Mouse (Mus musculus) cerebellum, postnatal 36 days (tissue): ENCODE measurements around the gene Zfp950.
"Not testable (repeated sequence)": the region's sequence is repeated elsewhere in the genome, so short reads cannot be mapped to it uniquely, and the experiment has no call there.

Experiments used
- DNase-seq, 2 experiments: peaks; one replicate each; pipeline ENCODE4 v3.0.0; 2021 to 2022; ENCODE audit warnings: mixed read lengths in 2 of 2

Zfp950 gene

DNA sequence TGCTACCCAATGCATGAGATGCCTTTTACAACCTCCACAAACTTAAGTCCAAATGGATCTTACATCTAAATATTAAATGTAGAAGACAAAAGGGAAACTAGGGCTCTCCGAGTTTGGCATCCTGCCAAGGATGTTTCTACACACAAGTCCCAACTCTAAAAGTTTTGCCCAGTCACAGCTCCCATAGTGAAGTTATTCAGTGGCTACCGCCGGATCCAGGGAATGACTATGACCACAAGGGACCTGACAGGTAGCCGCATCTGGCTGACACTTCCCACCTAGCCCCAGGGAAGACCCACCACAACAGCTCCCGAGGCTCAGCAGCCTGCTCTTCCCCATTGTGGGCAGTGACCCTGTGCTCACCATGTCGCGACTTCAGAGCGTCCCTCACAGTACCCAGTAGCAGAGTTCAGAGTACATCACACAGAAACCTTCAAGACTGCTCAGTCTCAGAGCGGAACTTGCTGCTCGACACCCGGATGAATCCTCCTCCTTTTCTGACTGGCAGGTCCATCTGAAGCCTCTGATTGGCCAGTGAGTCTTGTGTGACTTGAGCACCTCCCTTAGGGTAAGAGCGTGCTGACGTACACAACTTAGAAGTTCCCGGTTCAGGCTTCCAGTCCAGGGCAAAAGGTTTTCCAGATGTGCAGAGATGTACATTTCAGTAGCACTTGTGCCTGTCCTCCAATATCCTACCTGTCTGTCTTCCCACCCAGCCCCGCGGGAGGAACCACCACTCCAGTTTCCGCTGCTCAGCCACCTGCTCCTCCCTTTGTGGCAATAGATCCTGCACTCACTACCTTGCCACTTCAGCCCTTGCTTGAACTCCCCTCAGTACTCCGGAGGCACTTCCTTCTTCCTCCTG, at the start of gene Zfp950:
TSS of gene Zfp950 (minus strand) at position 499 of the 865 bp plus-strand sequence.
- DNase-seq: peak; percentile 76 to 78

DNA sequence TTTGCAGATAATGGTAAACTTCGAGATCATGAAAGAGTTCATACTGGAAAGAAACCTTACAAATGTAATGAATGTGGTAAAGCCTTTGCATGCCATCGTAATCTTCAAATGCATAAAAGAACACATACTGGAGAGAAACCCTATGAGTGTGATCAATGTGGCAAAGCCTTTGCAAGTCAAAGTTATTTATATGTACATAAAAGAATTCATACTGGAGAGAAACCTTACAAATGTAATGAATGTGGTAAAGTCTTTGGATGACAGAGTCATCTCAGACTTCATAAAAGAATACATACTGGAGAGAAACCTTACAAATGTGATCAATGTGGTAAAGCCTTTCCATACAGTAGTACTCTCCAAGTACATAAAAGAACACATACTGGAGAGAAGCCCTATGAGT, 43.0 kb upstream of the Zfp950 start, which contains the start of gene Gm6020:
TSS of gene Gm6020 (plus strand) at position 301 of the 400 bp plus-strand sequence.
- not testable (repeated sequence) for DNase-seq

DNA sequence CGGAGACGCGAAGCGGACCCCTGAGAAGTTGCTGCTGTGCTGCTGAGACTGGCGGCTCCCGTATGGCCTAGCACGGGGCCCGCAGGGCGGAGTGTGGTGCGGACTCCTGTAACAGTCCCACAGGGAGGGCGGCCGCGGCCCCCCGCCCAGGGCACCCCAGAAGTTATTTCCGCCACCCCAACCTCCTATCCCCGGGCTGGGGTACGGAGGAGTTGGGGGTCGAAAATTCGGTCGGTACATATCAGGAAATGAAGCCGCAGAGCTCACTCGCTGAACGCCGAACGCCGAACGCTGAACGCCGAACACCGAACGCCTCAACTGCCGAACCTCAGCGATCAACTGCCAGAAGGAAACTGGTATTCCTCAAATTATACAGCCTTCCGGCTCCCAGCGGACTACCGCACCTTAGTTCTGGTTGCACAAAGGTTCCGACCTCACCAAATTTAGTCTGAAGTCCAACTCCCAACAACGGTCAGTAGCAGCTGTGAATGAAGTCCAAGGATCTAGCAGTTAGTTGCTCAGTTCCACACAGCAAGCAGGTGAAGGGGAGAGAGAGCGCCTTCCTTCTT, 35.2 kb upstream of the Zfp950 start, which contains the start of gene Gm7102:
TSS of gene Gm7102 (minus strand) at position 554 of the 569 bp plus-strand sequence.
- no peak for DNase-seq

DNA sequence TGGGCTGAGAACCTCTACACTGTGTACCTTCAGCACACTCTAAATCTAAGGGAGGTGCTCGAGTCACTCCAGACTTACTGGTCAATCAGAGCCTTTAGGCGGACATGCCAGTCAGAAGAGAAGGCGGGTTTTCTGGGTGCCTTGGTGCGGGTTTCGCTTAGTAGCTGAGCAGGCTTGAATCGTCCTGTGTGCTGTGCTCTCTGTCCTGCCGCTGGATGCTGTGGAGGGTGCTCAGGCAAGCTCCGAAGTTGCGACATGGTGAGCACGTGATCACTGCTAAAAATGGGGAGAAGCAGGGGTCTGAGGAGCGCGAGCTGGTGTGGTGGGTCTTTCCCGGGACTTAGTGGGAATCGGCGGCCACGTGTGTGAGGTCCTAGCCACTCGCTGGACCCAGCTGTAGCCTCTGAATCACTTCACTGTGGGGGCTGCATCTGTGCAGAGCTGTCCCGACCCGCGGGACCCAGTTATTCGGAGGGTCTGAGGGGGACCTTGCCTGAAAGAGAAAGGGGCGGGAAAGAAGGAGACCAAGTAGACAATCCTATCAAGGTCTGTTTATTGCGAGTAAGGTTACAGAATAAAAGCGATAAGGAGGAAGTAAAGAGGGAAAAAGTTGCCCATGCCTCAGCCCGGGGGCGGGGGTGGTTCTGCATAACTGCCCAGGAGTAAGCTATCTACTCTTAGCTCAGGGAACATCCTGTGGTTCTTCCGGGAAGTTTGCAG, 11.2 kb upstream of the Zfp950 start:
- DNase-seq: no peak

DNA sequence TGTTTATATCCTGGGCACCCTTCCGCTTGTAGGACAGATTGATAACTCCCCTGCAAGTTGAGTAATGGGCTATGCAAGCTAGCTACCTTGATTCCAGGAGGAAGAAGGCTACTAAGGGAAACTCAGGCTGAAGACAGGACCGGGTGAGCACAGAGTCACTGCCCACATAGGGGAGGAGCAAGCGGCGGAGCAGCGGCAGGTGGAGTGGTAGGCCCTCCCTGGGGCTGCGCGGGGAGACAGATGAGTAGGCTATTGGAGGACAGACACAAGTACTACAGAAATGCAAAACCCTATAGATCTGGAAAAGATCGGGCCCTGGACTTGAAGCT, 10.7 kb upstream of the Zfp950 start:
- DNase-seq: peak in 1 of 2 experiments; percentile 3

DNA sequence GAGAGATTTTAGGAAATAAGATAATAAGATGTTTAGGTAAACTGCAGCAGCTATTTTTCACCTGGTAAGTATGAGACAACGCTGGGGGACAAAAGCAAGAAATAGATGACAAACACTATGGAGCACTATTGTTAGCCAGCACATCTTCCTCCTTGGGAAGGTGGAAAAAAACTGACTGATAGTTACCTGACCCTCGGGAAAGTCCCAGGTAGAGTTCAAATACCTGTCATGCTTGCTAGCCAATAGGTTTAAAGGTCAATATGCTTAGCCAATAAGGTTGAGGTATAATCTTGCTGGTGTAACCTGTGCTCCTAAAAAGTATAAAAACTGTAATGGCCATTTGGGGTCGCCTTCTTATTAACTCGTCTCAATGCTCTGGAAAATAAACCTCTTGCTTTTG, 659 bp upstream of the Zfp950 start:
- DNase-seq: no peak

DNA sequence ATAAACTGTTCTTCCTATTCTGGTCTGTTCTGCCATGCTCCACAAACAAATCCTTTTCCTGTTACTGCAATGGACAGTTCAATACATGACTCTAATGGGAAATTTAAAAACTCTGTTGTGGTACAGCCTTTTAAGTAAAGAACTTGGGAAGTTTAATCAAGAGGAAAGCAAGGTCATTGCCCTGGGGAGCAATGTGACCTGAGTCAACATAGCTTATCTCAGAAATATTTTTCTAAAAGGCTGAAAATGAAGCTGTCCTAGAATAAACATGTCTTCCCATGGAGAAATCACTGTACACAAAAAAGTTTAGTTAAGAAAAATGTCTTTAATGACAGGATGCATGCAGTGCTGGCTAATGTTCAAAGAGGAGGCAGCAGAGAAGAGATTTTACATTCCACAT, 2.0 kb downstream of the Zfp950 start:
- no peak for DNase-seq

DNA sequence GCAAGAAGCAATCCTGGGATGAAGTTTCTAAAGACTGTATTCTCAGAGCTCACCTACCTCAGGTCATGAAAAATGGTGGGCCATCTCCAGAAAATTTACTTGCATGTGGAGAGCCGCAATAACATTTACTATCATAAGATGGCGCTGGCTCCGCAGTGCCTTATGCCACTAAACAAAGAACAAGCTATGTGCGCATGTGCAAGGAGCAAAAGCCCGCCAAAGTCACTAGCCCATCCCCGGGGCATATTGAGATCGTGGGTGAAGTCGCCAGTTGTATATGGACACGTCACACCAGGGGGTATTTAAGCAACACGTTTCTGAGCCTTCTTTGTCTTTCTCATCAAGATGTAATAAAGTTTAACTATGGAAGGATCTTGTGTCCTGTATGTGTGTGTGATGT, 9.5 kb downstream of the Zfp950 start:
- DNase-seq: no peak

DNA sequence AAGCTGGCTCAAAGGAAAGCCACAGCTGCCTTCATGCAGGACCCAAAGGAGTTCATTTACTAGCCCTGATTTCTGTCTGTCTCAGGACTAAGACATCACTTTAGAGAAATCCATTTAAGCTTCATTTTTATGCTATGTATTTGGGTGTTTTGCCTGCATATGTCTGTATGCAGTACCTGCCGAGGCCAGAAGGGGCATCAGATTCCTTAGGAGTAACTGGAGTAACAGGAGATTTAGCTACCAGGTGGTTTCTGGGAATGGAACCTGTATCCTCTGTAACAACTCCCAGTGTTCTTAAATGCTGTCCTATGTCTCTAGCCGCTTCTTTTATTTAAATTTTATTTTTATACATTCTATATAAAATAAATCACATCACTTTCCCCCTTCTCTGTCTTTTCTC, 30.5 kb downstream of the Zfp950 start:
- DNase-seq: no peak

DNA sequence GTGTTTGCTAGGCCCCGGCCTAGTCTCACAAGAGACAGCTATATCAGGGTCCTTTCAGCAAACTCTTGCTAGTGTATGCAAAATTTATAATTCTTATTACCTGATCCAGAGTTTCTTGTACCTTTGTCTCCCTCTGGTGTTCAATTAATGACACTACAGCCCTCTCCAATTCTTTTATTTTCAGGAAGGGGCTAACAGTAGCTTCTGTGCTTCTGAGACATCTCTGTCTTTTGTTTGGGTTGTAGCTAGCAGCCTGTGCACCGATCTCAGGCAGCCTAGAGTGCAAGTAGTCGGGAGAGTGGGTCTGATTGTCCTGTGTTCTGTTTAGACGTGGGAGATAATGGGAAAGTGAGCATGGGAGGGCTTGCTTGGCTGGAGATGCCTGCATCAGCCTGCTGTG, 42.9 kb downstream of the Zfp950 start:
- no peak for DNase-seq

DNA sequence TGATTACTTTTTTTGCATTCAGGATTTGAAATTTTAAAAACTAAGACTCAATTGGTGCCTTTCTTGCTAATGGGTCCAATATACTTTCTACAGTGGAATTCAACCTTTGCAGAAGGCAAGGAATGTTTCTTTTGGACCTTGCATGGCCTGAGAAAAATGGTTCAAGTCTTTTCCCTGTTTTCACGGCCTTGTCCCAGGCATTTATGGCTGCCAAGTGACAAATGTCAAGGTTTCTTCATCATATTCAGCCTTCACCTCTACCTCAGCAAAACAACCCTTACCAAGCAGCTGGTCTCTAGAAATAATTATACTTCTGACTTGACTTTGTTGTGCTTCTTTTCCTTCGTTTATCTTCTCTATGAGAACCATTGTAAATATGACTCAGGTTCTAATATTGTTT, 43.9 kb downstream of the Zfp950 start:
- DNase-seq: no peak

DNA sequence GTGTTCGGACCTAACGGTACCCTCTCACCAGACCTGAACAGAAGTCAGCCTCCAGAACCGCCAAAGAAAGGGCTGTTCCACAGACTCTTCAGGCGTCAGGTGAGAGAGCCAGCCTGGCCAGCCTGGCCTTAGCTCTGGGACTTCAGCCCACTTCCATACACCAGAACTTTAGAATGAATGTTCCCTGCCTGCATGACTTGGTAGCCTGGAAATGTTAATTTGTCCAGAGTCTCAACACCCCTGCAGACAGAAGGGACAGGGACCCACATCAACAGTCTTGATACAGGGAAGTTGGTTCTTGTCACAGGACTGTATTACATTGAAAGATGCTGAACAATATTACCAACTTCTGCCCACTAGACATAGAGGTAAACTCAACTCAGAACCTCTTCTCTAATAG, 50.1 kb downstream of the Zfp950 start:
- DNase-seq: no peak

DNA sequence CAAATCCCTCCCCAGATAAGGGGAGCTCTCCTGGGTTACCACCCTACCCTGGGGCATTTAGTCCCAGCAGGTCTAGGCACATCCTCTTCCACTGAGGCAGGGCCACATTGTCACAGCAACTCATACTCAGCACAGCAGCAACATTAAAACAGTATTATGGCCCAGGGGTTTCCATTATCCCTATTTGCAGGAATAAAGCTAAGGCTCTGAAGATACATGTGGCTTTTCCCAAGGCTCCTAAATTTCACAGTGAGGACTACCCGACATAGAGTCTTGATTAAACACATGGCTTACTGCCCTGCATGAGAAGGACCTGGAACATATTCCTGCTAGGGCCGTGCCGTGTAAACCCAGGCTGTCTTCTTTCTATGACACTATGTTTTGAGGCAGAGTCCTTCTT, 51.6 kb downstream of the Zfp950 start:
- DNase-seq: no peak

DNA sequence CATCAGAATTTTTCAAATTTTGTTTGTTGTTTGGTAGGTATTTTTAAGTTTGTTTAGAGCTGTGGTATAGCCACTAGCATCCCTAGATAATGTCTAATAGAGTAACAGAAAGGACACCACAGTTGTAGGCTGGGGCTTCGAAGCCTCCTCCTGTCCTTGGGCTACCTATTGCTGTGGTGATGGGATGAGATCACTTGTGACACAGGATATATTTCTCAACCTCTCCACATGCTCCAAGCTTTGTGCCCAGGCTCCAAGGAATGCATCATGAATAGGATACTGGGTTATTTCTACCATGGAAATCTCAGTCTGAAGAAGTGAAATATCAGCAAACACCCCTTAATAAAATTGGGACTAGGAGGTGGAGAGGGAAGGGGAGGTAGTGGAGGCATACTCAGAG, 52.9 kb downstream of the Zfp950 start:
- no peak for DNase-seq

DNA sequence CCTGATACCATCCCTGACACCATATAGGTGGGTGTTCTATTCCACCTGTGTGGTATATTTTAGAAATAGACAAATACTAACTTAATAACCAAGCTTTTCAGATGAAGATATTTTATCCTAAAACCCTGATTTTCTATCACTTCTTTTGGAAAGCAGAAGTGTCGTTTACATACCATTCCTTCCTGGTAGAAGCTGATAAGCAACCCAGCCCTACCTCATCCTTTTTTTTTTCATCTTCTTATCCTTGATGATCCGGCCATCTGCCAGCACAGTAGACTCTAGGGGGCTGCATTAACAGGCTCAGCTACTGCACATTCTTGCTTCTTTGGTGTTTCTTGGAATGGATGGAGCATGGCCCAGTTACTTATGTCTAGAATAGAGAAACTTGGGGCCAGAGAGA, 55.4 kb downstream of the Zfp950 start:
- DNase-seq: no peak

DNA sequence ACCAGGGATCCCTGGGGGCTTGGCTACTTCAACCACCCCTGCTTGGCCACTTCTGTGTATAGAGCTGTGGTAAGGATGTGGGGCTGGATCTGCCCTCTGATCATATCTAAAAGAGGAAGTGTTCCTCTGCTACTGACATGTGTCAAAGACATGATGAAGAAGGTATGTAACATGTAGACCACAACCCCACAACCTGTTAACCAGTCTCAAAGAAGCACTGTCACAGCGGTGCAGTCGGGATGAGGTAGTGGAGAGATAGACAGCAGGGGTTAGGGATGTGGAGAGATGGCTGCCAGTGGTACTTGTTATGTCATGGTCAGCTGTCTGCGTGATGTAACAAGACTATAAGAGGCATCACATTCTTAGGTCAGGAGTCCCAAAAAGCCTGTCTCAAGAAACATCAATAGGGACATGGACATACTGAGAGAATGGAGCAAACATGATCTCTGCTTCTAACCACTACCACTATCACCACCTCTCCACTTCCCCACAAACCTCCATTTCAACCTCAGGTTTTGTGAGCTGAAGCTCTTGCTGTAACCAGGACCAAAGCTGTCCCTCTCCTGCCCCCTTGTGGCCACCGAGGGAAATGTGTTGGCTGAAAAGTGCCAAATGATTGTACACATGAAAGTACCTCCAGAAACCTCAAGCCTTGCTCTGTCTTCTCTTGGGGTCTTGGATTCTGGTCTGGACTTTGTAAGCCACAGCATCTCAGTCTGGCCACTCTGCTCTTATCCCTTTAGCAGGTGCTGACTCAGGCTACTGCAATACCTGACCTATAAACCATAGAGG, 56.3 kb downstream of the Zfp950 start:
- DNase-seq: peak; percentile 92 to 95

DNA sequence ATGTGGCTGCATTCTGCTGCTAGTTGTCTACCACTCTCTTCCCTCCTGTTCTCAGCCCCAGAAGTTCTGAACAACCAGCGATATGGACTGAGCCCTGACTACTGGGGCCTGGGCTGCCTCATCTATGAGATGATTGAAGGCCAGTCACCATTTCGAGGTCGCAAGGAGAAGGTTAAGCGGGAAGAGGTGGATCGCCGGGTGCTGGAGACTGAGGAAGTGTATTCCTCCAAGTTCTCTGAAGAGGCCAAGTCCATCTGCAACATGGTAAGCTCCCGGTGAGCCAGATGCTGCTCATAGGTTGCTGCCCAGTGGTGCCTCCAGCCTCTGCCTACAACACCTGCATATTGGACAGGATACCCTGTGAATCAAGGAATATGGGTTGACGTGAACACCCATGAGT, 57.6 kb downstream of the Zfp950 start:
- DNase-seq: no peak

DNA sequence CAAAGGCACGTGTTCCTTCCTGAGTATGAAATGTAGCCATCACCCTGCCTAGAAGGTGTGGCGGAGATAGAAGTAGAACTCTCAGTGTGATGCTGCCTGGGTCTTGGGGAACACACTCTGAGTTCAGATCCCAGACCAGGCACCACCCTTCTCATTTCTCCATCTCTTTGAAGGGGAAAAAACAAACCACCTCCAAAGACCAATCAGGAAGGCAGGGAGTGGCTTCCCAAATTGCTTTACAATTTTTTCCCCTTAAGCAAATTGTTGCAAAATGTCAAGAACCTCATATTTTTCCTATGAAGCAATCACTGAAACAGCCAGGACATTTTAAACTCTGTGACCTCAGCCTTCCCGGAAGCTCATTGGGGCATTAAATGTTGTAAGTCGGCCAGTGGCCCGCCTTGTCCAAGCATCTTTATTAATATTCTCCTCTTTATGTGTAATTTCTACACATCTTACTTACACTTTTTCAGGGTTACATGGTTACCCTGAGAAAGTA, 60.3 kb downstream of the Zfp950 start:
- no peak for DNase-seq

DNA sequence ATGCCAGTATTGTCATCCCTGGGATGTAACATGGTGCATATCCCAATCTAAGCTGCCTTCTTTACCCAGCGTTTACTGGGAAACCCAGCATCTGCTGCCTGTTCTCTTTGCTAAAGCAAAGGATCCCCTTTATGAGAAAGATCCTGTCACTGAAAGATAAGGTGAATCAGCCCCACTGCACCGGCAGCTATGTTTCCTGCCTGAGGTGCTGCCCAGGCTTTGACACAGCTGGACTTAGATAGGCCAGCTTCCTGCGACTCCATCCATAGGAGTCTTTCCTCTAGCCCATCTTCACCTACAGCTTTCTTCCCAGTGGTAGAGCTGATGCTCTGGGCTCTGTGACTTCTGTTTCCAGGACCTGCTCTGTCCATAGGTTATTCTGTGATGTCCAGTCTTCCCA, 62.0 kb downstream of the Zfp950 start:
- no peak for DNase-seq

DNA sequence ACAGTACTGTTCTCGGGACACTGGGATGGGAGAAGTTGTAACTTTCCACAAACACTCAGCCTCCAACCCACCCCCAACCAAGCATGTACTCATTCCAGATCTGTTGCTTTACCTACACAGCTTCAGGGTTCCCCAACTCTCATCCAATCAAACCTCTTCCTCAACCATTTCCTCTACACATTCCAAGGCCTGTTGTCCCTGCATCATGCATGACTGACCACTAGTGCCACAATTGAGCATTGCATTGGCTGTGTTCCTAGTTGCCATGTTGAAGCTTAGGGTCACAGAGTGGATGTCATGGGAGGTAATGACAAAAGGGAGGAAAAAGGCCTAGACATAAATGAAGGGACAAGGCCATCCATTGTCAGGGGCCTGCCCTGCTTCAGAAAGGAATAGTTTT, 75.6 kb downstream of the Zfp950 start:
- DNase-seq: no peak

DNA sequence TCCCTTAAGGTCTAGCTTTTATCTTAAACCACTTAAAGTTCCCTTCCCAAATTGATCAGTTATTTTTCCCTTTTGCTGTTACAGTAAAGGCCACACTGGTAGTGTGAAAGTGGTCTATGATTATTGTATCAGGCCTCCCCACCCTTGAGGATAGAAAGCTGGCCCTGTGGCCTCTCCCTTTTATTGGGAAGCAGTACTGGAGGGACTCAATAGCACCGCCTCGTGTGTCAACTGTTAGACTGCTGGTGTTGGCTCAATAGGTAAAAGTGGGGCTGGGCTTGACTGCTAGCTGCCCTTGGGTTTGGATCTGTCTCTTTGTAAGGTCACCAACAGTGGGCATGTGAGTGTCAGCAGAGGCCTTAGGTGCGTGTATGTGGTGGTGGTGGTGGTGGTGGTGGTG, 76.3 kb downstream of the Zfp950 start:
- DNase-seq: peak; percentile 19 to 22

DNA sequence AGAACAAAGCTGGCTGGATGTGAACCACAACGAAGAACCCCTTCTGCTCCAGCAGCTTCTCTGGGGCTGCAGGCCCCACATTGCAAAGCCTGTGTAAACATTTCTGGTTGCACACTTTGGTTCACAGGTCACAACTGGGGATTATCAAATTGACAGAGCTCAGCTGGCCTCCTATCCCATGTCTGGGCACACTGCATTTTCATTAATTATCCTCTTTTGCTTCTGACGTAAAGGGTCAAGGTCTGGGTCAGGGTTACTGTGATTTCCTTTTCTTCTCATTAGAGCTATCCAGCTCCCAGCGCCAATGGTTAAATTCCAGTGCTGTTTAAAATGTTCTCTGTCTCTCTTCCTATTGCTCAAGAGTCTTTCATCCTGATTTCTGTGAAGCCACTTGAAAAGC, 83.1 kb downstream of the Zfp950 start:
- no peak for DNase-seq
